Mouse (Mus musculus) heart, embryonic 14.5 days (tissue): ENCODE data around the gene Ube2g1. TPM values are rescaled to one million over a fixed set of nuclear protein-coding genes. Genes with fewer than 3 reads are reported as not detected.
"Not testable (repeated sequence)": the region's sequence is repeated elsewhere in the genome, so short reads cannot be mapped to it uniquely, and the experiment has no call there.

Experiments used
- ATAC-seq: fragments of 200-750 bp; cut with Nextera tagmentation; 2 replicates; pipeline ENCODE4 v1.8.0; 2017; ENCODE audit warnings: low read depth, moderate TSS enrichment; ENCODE audit not compliant: insufficient number of reproducible peaks, insufficient read depth, low FRiP score
- H3K27ac ChIP-seq, 2 experiments: fragments of 200-500 bp in 1 of 2; fragments of 300-500 bp in 1 of 2; sonication (generic) in 1 of 2; replicated peaks in 1 of 2; 2 replicates each; pipeline ENCODE4 v1.5.1; 2012 to 2014; ENCODE audit warnings: low read depth in 2 of 2, low read length in 2 of 2, control low read depth in 1 of 2, mild to moderate bottlenecking in 1 of 2, mixed read lengths in 1 of 2; ENCODE audit not compliant: control insufficient read depth in 1 of 2, insufficient read depth in 1 of 2
- H3K27me3 ChIP-seq: fragments of 300-500 bp; sonication (generic); 2 replicates; pipeline ENCODE4 v1.6.1; 2014; ENCODE audit warnings: mild to moderate bottlenecking, low read length, control low read depth; ENCODE audit not compliant: control insufficient read depth, insufficient read depth
- H3K36me3 ChIP-seq: fragments of 300-500 bp; sonication (generic); 2 replicates; pipeline ENCODE4 v1.6.1; 2014; ENCODE audit warnings: mild to moderate bottlenecking, control low read depth, low read length, mixed read lengths; ENCODE audit not compliant: control insufficient read depth, insufficient read depth
- H3K4me1 ChIP-seq, 2 experiments: fragments of 200-500 bp in 1 of 2; fragments of 300-500 bp in 1 of 2; sonication (generic) in 1 of 2; 2 replicates each; pipeline ENCODE4 v1.6.1; 2012 to 2014; ENCODE audit warnings: low read length in 2 of 2, control low read depth in 1 of 2, mixed read lengths in 1 of 2; ENCODE audit not compliant: control insufficient read depth in 2 of 2, insufficient read depth in 2 of 2
- H3K4me2 ChIP-seq: fragments of 300-500 bp; sonication (generic); 2 replicates; pipeline ENCODE4 v1.6.1; 2014; ENCODE audit warnings: mild to moderate bottlenecking, low read length
- H3K4me3 ChIP-seq, 2 experiments: fragments of 200-500 bp in 1 of 2; fragments of 300-500 bp in 1 of 2; sonication (generic) in 1 of 2; 2 replicates each; pipeline ENCODE4 v1.5.1; 2012 to 2014; ENCODE audit warnings: low read length in 2 of 2, mild to moderate bottlenecking in 2 of 2, control low read depth in 1 of 2, low read depth in 1 of 2, moderate library complexity in 1 of 2; ENCODE audit not compliant: control insufficient read depth in 1 of 2, insufficient read depth in 1 of 2
- H3K9ac ChIP-seq: fragments of 300-500 bp; sonication (generic); 2 replicates; pipeline ENCODE4 v1.6.1; 2014; ENCODE audit warnings: mild to moderate bottlenecking, low read length
- H3K9me3 ChIP-seq: fragments of 300-500 bp; sonication (generic); 2 replicates; pipeline ENCODE4 v1.6.1; 2016; ENCODE audit warnings: low read length, control low read depth; ENCODE audit not compliant: control insufficient read depth
- WGBS: fragments of 180-500 bp; shearing (Covaris S2); extraction: QIAGEN DNeasy Blood & Tissue Kit; methylation state at CpG from one replicate; pipeline ENCODE4 v1.1.7; 2014; 5-methylcytosine and 5-hydroxymethylcytosine counted together
- polyA plus RNA-seq: library from polyadenylated mRNA; unstranded; fragments of >200 nt; fragmentation: Nextera tagmentation; extraction: Ambion mirVana; gene quantifications from 2 replicates; pipeline ENCODE4 v1.2.1, GENCODE M21; 2014

Gene Ube2g1
- polyA plus RNA-seq, 1 experiment from 2014 or later = 65.4 TPM

DNA sequence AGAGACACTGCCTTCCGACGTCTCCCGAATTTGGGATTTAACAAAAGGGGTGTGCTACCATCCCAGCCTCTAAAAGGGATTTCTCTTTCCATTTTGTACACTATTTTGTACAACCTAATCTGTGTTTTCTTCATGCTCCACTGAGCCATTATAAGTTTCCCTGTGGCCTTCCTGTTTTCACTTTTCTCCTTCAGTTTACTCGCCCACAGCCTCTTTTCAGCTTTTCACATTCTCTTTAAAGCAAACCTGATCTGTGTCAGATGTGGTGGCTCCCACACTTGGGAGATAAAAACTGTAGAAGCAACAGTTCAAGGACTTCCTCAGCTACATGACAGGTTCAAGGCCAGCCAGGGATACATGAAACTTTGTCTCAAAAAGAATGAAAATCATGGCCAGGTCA lies 85.3 kb downstream of the Ube2g1 start:
- 96% methylated on average over 4 of the region's 4 CpGs for WGBS
- H3K9me3 ChIP-seq = no peaks in the 10 kb centered on the region
- H3K4me2 ChIP-seq = no peak overlapping the region
- H3K9ac ChIP-seq = no peak overlapping the region
- no peak overlapping the region for H3K4me3 ChIP-seq
- no peak for ATAC-seq
- no peak overlapping the region; a peak in 1 of 4 replicates for H3K27ac ChIP-seq
- H3K27me3 ChIP-seq = no peaks in the 10 kb centered on the region
- peaks cover 3 to 23% of the 10 kb centered on the region in 2 experiments for H3K4me1 ChIP-seq
- no peaks in the 10 kb centered on the region; the same call in 1 of the 2 replicates for H3K36me3 ChIP-seq

DNA sequence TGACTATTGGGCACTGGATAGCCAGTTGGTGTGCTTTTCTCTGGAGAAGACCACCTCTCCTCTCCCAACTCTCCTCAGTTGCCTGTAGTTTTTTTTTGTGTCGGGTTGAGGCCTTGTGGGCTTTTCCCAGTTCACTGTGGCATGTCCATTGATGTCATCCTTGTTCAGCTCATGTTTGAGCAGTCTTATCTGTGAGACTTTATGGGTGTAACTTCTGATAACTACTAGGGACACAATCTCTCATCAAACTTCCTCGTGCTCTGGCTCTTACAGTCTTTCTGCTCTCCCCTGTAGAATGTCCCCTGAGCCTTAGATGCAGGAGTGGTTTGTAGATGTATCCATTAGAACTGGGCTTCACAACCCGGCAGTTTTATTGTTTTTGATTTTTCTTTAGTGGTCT lies 87.9 kb downstream of the Ube2g1 start:
- no peak for ATAC-seq
- Histone ChIP-seq H3K36me3 (no peaks in the 10 kb centered on the region; the same call in 1 of the 2 replicates), H3K9ac (no peak overlapping the region), H3K9me3 (no peaks in the 10 kb centered on the region), H3K4me3 (no peak overlapping the region), H3K4me1 (peaks cover 3 to 18% of the 10 kb centered on the region in 2 experiments), H3K27me3 (no peaks in the 10 kb centered on the region), H3K27ac (no peak overlapping the region), H3K4me2 (no peak overlapping the region)
- WGBS = 60% methylated on average over 3 of the region's 3 CpGs

DNA sequence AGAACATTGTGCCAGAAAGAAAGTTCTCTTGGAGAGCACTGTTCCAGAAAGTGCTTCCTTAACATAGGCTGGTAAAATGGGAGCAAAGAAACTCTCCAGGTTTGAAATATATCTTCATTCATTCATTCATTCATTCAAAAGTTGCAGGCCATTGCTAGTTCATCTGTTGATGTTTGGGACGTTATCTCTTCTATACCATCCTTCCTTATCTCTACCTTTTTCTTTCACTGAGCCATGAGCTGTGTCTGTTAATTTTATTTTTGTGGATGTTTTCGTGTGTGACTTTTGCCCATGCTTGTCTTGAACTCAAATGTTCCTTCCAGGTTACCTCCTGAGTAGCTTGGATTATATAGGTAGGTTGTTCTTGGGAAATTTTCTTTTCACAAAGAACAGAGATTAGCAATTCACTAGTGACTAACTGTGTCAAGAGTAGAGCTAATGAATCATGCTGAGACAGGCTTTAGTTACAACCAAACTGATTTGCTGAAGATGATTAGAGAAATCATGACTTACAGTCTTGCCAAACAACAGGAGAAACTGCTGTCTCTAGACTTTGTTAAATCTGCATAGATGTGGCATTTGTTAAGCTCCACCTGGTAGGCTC lies 89.4 kb downstream of the Ube2g1 start:
- Histone ChIP-seq H3K9me3 (no peaks in the 10 kb centered on the region), H3K27me3 (no peaks in the 10 kb centered on the region), H3K4me2 (no peak overlapping the region), H3K27ac (no peak overlapping the region), H3K4me1 (peaks cover 0 to 9% of the 10 kb centered on the region in 2 experiments; a peak in 1 of 4 replicates), H3K36me3 (no peaks in the 10 kb centered on the region; the same call in 1 of the 2 replicates), H3K4me3 (no peak overlapping the region), H3K9ac (no peak overlapping the region)
- 84% methylated on average over 2 of the region's 2 CpGs for WGBS
- no peak for ATAC-seq

DNA sequence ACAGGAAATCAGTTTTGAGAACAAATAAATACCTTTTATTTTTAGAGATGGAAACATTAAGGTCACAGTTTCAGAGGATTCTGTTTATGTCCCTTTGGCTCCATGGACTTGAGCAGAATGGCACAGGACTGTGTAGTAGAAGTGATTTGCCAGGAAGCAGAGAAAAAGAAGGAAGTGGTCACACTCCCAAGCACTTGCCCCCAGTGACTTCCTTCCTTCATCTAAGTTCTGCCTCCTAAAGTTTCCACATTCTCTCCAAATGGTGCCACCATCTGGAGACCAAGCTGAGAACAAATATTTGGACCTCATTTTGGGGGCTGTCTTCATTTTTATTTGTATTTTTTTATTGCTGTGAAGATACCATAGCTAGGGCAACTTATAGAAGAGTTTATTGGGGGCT lies 90.2 kb downstream of the Ube2g1 start:
- H3K4me2 ChIP-seq = no peak overlapping the region
- no peaks in the 10 kb centered on the region for H3K27me3 ChIP-seq
- no peaks in the 10 kb centered on the region for H3K9me3 ChIP-seq
- peaks cover 0 to 2% of the 10 kb centered on the region in 2 experiments; a peak in 1 of 4 replicates for H3K4me1 ChIP-seq
- no peak overlapping the region for H3K9ac ChIP-seq
- H3K4me3 ChIP-seq = no peak overlapping the region
- ATAC-seq = no peak
- H3K27ac ChIP-seq = no peak overlapping the region
- no peaks in the 10 kb centered on the region; the same call in 1 of the 2 replicates for H3K36me3 ChIP-seq

DNA sequence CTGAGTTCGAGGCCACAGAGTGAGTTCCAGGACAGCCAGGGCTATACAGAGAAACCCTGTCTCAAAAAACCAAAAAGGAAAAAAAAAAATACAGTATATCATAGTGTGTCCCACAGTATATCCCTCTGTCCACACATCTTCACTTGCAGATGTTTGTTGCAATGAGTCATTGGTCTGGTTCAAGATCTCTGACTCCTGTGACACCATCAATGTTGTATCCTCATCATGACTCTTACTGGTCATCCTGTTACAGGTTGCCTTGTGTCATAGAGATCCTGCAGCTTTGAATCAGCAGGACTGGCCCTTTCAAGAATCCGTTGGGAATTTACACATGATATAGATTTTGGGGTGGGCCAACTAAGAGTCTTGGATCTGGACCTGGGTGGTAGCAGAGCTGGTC lies 98.0 kb downstream of the Ube2g1 start:
- not testable (repeated sequence) for H3K4me2 ChIP-seq, H3K4me1 ChIP-seq, H3K9ac ChIP-seq, H3K4me3 ChIP-seq, H3K36me3 ChIP-seq, H3K9me3 ChIP-seq, H3K27me3 ChIP-seq, ATAC-seq, H3K27ac ChIP-seq
- WGBS = 81% methylated on average over 2 of the region's 2 CpGs

DNA sequence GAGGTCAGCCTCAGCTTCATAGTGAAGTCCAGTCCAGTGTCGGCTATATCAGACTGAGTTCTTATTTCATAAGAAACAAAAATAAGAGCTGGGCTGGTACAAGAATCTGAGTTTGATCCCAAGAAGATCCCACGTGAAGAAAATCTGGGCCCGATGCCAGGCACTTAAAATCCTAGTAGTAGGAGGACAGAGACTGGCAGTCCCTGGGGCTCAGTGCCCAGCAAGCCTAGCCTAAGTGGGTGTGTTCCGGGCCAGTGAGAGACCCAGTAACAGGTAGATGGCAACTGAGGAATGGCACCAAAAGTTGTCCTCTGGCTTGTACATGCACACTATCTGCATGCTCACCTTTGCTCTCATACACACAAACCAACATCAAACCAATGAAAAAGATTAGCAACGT lies 105.6 kb downstream of the Ube2g1 start:
- no peak overlapping the region for H3K9ac ChIP-seq
- ATAC-seq = no peak
- no peak overlapping the region for H3K4me3 ChIP-seq
- no peaks in the 10 kb centered on the region for H3K27me3 ChIP-seq
- no peak overlapping the region for H3K4me2 ChIP-seq
- H3K9me3 ChIP-seq = no peaks in the 10 kb centered on the region
- peaks cover 46% of the 10 kb centered on the region for H3K36me3 ChIP-seq
- H3K4me1 ChIP-seq = no peaks in the 10 kb centered on the region
- no peak overlapping the region for H3K27ac ChIP-seq
- 75% methylated on average over 5 of the region's 5 CpGs for WGBS

DNA sequence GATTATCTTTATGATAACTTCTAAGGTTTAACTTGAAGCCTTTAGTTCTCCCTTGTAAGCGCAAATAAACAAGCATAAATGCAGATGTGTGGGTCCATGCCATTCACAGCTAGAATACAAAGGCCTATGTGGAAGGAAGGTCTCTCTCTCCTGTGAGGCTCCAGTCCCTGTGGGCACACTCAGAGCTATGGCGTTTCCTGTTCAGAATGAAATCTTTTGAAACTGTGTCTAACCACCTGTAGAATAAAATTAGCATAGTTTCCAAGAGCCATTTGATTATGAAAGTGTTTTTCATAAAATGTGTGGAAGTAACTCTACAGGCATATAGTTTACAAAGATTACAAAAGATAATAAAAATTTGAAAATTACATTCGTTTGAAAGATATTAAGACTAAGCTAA lies 111.1 kb downstream of the Ube2g1 start:
- Histone ChIP-seq H3K27ac (no peak overlapping the region), H3K4me2 (no peak overlapping the region), H3K4me1 (no peaks in the 10 kb centered on the region), H3K4me3 (no peak overlapping the region), H3K9ac (no peak overlapping the region), H3K36me3 (peaks cover 47% of the 10 kb centered on the region), H3K27me3 (no peaks in the 10 kb centered on the region), H3K9me3 (no peaks in the 10 kb centered on the region)
- ATAC-seq = no peak
- WGBS = 91% methylated on average over 3 of the region's 3 CpGs

DNA sequence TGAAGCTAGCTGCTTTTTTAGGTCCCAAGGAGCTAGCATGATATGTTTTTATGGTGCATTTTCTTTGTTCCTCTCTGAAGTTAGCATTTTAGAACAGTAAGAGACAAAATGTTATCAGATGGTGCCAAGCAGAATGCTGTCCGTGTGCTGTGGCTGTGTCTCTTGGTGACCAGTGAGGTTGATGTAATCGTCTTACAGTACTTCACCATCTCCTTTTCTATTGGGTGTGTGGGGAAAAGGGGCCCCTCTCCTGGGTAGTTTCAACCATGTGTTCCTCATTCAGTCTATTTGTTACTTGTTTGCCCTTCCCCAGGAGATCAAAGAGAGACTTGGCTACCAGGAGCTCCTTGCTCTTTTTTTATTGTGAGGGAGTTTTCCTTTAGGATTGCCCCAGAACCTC lies 116.1 kb downstream of the Ube2g1 start:
- no peak overlapping the region for H3K9ac ChIP-seq
- H3K4me1 ChIP-seq = no peaks in the 10 kb centered on the region
- H3K27me3 ChIP-seq = no peaks in the 10 kb centered on the region
- no peak overlapping the region for H3K4me2 ChIP-seq
- ATAC-seq = no peak
- H3K27ac ChIP-seq = no peak overlapping the region
- no peak overlapping the region for H3K4me3 ChIP-seq
- no peaks in the 10 kb centered on the region for H3K9me3 ChIP-seq
- H3K36me3 ChIP-seq = peaks cover 32% of the 10 kb centered on the region
- WGBS = 69% methylated on average over 2 of the region's 2 CpGs
